Mouse (Mus musculus): ENCODE measurements around the gene Adcy9. TPM values are rescaled to one million over a fixed set of nuclear protein-coding genes. Genes with fewer than 3 reads are reported as not detected.

Adcy9 gene
- polyA plus RNA-seq, 1 experiment from 2014 or later: 2.5 TPM

DNA sequence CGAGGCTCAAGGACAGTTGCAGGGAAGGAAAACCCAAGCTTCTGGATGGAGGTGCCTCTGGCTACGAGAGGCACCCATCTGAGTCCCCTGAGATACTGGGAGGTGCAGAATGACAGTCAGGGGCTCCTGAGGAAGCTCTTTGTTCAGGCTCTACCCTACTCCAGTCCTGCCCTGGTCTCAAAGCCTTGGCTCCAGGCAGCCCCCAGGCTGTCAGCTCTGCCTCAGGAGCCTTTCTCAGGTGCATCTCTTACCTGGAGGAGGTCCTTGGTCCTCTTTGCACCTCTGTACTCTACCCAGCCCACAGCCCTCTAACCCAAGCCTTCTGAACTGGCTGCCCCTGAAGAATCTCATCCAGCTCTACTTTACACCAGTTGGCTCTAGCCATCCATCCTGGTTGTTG, 108.3 kb downstream of the Adcy9 start:
- Histone ChIP-seq H3K4me1 (ENCODE audit: control insufficient read depth, insufficient read depth, low read length) (no peaks in the 10 kb centered on the region), H3K36me3 (ENCODE audit: control insufficient read depth, insufficient read depth, low read length) (no peaks in the 10 kb centered on the region), H3K4me2 (ENCODE audit: low read depth) (no peak overlapping the region), H3K4me3 (ENCODE audit: low read depth, low read length) (no peak overlapping the region), H3K9me3 (ENCODE audit: control insufficient read depth, low read length) (no peaks in the 10 kb centered on the region), H3K27me3 (ENCODE audit: control insufficient read depth, insufficient read depth, low read length) (no peaks in the 10 kb centered on the region), H3K9ac (ENCODE audit: low read length) (no peak overlapping the region), H3K27ac (ENCODE audit: low read depth, low read length) (no peak overlapping the region)
- ATAC-seq (ENCODE audit: insufficient read depth, low FRiP score, low TSS enrichment) (no peak), DNase-seq (ENCODE audit: low spot score) (no peak)
- WGBS: 73% methylated on average over 2 of the region's 2 CpGs

DNA sequence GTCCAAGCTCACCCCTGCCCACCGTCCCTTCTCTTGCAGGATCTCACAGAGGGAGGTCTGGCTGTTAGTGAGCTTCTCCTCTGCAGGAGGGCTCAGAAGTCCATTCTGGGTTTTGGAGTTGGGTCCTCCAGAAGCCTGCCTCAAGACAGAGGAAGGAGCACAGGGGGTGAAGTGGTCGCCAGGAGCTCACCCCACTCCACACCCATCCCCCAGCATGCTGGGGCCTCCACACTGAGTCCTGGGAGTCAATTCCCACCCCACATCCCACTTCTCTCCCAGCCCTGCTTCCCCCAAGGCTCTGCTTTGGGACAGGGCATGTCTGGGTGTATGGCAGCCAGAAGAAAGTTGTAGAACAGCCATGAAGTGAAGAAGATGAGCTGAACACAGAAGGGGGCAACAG, 108.7 kb downstream of the Adcy9 start:
- no peak overlapping the region for H3K27ac ChIP-seq (ENCODE audit: low read depth, low read length)
- H3K4me1 ChIP-seq (ENCODE audit: control insufficient read depth, insufficient read depth, low read length): no peaks in the 10 kb centered on the region
- H3K4me3 ChIP-seq (ENCODE audit: low read depth, low read length): no peak overlapping the region
- 42% methylated on average over 2 of the region's 2 CpGs for WGBS
- H3K9me3 ChIP-seq (ENCODE audit: control insufficient read depth, low read length): no peaks in the 10 kb centered on the region
- DNase-seq (ENCODE audit: low spot score) (no peak), ATAC-seq (ENCODE audit: insufficient read depth, low FRiP score, low TSS enrichment) (no peak)
- H3K27me3 ChIP-seq (ENCODE audit: control insufficient read depth, insufficient read depth, low read length): no peaks in the 10 kb centered on the region
- H3K36me3 ChIP-seq (ENCODE audit: control insufficient read depth, insufficient read depth, low read length): no peaks in the 10 kb centered on the region
- no peak overlapping the region for H3K9ac ChIP-seq (ENCODE audit: low read length)
- H3K4me2 ChIP-seq (ENCODE audit: low read depth): no peak overlapping the region

DNA sequence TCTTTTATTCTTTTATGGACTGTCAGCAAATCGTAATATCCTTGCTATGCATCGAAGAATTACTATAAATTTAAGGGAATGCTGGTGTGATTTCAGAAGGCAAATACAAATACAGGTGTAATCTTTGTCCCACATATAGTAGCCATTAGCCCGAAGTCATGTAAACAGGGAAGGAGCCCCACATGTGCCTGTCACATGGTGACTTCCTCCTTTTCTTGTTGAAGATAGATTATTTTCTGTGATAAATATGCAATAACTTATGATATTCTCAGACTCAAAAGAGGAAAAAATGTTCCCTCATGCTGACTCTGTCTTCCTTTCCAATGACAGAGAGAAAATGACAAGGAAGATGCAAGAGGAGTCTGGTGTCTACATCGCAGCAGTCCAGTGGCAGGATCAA, 112.5 kb downstream of the Adcy9 start:
- no peak overlapping the region for H3K9ac ChIP-seq (ENCODE audit: low read length)
- DNase-seq (ENCODE audit: low spot score) (no peak), ATAC-seq (ENCODE audit: insufficient read depth, low FRiP score, low TSS enrichment) (no peak)
- H3K4me2 ChIP-seq (ENCODE audit: low read depth): no peak overlapping the region
- H3K36me3 ChIP-seq (ENCODE audit: control insufficient read depth, insufficient read depth, low read length): no peaks in the 10 kb centered on the region
- H3K27me3 ChIP-seq (ENCODE audit: control insufficient read depth, insufficient read depth, low read length): no peaks in the 10 kb centered on the region
- WGBS: 88% methylated on average over 4 of the region's 4 CpGs
- no peak overlapping the region for H3K27ac ChIP-seq (ENCODE audit: low read depth, low read length)
- no peaks in the 10 kb centered on the region for H3K9me3 ChIP-seq (ENCODE audit: control insufficient read depth, low read length)
- no peaks in the 10 kb centered on the region for H3K4me1 ChIP-seq (ENCODE audit: control insufficient read depth, insufficient read depth, low read length)
- H3K4me3 ChIP-seq (ENCODE audit: low read depth, low read length): no peak overlapping the region

DNA sequence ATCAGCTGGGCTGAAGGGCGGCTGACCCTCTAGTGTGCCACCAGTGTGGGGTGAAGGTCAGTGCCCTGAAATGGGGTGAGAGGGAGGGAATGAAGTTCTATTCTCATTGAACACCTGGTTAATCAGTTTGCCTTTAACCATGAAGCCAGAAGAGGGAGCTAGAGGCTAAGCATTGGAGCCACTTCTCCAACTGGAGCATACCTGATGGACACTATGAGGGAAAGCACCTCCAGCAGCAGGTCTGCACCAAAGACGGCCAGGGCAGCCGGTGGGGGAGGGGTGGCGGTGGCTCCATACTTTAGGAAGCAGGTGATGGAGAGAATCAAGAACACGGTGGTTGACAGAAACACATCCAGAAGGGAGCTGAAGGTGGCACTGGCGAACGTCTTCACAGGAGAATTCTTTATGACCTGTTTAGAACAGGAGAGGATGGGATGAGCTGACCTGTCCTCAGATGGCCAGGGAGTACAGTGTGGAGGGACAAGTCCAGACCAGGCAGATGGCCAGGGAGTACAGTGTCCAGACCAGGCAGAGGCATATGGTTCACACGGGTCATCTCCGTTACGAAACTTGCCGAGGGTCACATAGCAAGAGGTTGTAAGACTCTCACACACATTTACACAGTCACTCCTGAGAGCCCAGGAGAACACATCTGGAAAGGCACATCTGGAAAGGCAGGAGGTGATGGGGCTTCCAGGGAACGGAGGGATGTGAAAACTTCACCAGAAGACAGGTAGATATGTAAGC, 115.9 kb downstream of the Adcy9 start:
- Histone ChIP-seq H3K4me2 (ENCODE audit: low read depth) (no peak overlapping the region), H3K27me3 (ENCODE audit: control insufficient read depth, insufficient read depth, low read length) (no peaks in the 10 kb centered on the region), H3K36me3 (ENCODE audit: control insufficient read depth, insufficient read depth, low read length) (no peaks in the 10 kb centered on the region), H3K27ac (ENCODE audit: low read depth, low read length) (no peak overlapping the region), H3K9me3 (ENCODE audit: control insufficient read depth, low read length) (no peaks in the 10 kb centered on the region), H3K9ac (ENCODE audit: low read length) (no peak overlapping the region), H3K4me3 (ENCODE audit: low read depth, low read length) (no peak overlapping the region), H3K4me1 (ENCODE audit: control insufficient read depth, insufficient read depth, low read length) (no peaks in the 10 kb centered on the region)
- 74% methylated on average over 12 of the region's 12 CpGs for WGBS
- ATAC-seq (ENCODE audit: insufficient read depth, low FRiP score, low TSS enrichment) (no peak), DNase-seq (ENCODE audit: low spot score) (no peak)

DNA sequence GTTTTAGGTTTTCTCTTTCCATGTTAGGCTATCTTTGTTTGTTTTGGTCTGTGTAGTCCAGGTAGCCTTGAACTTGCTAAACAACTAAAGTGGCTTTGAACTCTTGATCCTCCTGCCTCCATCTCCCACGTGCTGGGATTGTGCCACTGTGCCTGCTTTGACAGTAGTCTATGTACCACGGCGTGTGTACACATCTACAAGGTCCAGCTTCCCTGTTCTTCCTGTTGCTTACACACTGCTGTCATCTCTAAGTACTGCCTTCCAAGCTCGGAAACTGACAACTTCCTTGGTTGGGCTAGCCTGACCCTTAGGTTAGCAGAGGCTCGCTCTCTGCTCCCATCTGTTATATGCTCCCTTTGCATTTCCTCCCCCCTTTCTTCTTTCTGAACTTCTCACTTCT, 116.7 kb downstream of the Adcy9 start:
- DNase-seq (ENCODE audit: low spot score): no peak
- no peaks in the 10 kb centered on the region for H3K4me1 ChIP-seq (ENCODE audit: control insufficient read depth, insufficient read depth, low read length)
- H3K27ac ChIP-seq (ENCODE audit: low read depth, low read length): no peak overlapping the region
- no peak overlapping the region for H3K9ac ChIP-seq (ENCODE audit: low read length)
- no peak overlapping the region for H3K4me3 ChIP-seq (ENCODE audit: low read depth, low read length)
- no peak for ATAC-seq (ENCODE audit: insufficient read depth, low FRiP score, low TSS enrichment)
- WGBS: 81% methylated on average over 5 of the region's 5 CpGs
- no peaks in the 10 kb centered on the region for H3K27me3 ChIP-seq (ENCODE audit: control insufficient read depth, insufficient read depth, low read length)
- H3K9me3 ChIP-seq (ENCODE audit: control insufficient read depth, low read length): no peaks in the 10 kb centered on the region
- H3K36me3 ChIP-seq (ENCODE audit: control insufficient read depth, insufficient read depth, low read length): no peaks in the 10 kb centered on the region
- H3K4me2 ChIP-seq (ENCODE audit: low read depth): no peak overlapping the region

DNA sequence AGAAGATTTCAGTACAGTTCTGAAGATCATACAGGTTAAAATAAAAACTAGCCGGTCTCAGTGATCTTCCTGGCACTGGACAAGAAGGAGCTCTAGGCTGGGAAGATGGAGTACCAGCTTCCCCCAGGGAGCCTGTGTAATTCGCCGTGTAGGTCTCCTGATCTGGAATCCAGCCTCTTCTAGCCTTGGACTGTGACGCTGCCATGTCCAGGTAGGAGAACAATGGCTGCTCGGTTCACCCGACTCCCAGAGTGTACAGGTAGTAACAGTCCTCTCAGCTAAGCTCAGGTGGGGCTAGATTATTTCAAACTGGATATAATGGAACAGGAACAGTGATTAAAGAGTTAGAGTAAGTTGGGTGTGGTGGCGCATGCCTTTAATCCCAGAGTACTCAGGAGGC, 120.0 kb downstream of the Adcy9 start:
- Histone ChIP-seq H3K36me3 (ENCODE audit: control insufficient read depth, insufficient read depth, low read length) (no peaks in the 10 kb centered on the region), H3K9me3 (ENCODE audit: control insufficient read depth, low read length) (no peaks in the 10 kb centered on the region), H3K9ac (ENCODE audit: low read length) (no peak overlapping the region), H3K27ac (ENCODE audit: low read depth, low read length) (no peak overlapping the region), H3K4me1 (ENCODE audit: control insufficient read depth, insufficient read depth, low read length) (no peaks in the 10 kb centered on the region), H3K4me2 (ENCODE audit: low read depth) (no peak overlapping the region), H3K27me3 (ENCODE audit: control insufficient read depth, insufficient read depth, low read length) (no peaks in the 10 kb centered on the region), H3K4me3 (ENCODE audit: low read depth, low read length) (no peak overlapping the region)
- no peak for ATAC-seq (ENCODE audit: insufficient read depth, low FRiP score, low TSS enrichment)
- DNase-seq (ENCODE audit: low spot score): no peak
- 91% methylated on average over 7 of the region's 7 CpGs for WGBS

DNA sequence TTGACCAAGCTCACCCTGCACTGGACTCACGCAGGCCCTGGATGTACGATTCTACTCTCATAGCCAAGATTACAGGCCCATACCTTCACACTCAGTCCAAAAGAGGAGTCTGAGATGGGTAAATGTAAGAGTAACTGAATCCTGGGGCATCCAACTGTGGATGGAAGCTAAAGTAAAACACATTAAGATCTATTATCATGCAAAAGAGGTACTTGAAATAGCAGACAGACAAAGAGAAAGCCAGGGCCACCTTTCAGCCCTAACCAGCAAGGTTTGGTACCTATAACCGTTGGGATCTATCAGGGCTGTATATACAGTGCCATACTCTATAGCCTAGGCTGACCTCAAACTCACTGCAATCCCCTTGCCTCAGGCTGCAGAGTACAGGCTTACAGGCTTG, 127.0 kb downstream of the Adcy9 start:
- DNase-seq (ENCODE audit: low spot score) (no peak), ATAC-seq (ENCODE audit: insufficient read depth, low FRiP score, low TSS enrichment) (no peak)
- Histone ChIP-seq H3K4me1 (ENCODE audit: control insufficient read depth, insufficient read depth, low read length) (no peaks in the 10 kb centered on the region), H3K9me3 (ENCODE audit: control insufficient read depth, low read length) (no peaks in the 10 kb centered on the region), H3K27me3 (ENCODE audit: control insufficient read depth, insufficient read depth, low read length) (no peaks in the 10 kb centered on the region), H3K36me3 (ENCODE audit: control insufficient read depth, insufficient read depth, low read length) (no peaks in the 10 kb centered on the region), H3K9ac (ENCODE audit: low read length) (no peak overlapping the region), H3K27ac (ENCODE audit: low read depth, low read length) (no peak overlapping the region), H3K4me3 (ENCODE audit: low read depth, low read length) (no peak overlapping the region), H3K4me2 (ENCODE audit: low read depth) (no peak overlapping the region)
- 86% methylated on average over 3 of the region's 3 CpGs for WGBS

DNA sequence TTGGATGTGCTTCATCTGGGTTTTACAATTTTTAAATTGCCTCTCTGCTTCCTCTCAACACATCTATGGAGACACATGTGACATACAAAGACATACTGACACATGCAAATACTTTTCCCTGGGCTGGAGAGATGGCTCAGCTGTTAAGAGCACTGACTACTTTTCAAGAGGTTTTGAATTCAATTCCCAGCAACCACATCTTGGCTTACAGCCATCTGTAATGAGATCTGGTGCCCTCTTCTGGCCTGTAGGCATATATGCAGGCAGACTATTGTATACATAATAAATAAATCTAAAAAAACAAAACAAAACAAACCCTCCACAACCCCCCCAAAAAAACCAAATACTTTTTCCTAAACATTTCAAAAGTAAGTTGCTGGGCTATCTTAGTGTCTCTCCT, 130.8 kb downstream of the Adcy9 start:
- no peak overlapping the region for H3K4me2 ChIP-seq (ENCODE audit: low read depth)
- no peak for DNase-seq (ENCODE audit: low spot score)
- no peak overlapping the region for H3K4me3 ChIP-seq (ENCODE audit: low read depth, low read length)
- ATAC-seq (ENCODE audit: insufficient read depth, low FRiP score, low TSS enrichment): no peak
- no peaks in the 10 kb centered on the region for H3K9me3 ChIP-seq (ENCODE audit: control insufficient read depth, low read length)
- no peak overlapping the region for H3K27ac ChIP-seq (ENCODE audit: low read depth, low read length)
- no peaks in the 10 kb centered on the region for H3K36me3 ChIP-seq (ENCODE audit: control insufficient read depth, insufficient read depth, low read length)
- H3K4me1 ChIP-seq (ENCODE audit: control insufficient read depth, insufficient read depth, low read length): no peaks in the 10 kb centered on the region
- no peak overlapping the region for H3K9ac ChIP-seq (ENCODE audit: low read length)
- H3K27me3 ChIP-seq (ENCODE audit: control insufficient read depth, insufficient read depth, low read length): no peaks in the 10 kb centered on the region

DNA sequence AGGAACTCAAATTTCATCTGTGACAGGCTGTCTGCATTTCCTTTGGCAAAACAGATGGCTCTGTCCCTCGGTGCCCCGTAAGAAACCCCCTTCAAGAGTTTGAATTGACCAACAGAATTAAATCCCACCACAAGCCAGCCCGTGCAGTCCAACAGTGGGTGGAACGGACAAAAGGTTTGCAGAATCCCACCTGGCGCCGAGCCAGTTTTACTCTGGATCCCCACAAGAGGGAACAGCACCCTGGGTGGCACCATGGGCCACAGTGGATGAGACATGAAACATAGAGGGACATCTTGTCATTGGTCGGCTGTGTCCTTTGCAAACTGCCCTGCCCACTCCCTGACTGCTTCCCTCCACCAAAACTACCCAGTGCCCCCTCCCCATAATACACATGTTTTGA, 133.7 kb downstream of the Adcy9 start:
- Histone ChIP-seq H3K9ac (ENCODE audit: low read length) (no peak overlapping the region), H3K9me3 (ENCODE audit: control insufficient read depth, low read length) (no peaks in the 10 kb centered on the region), H3K4me1 (ENCODE audit: control insufficient read depth, insufficient read depth, low read length) (no peaks in the 10 kb centered on the region), H3K27ac (ENCODE audit: low read depth, low read length) (no peak overlapping the region), H3K36me3 (ENCODE audit: control insufficient read depth, insufficient read depth, low read length) (no peaks in the 10 kb centered on the region), H3K27me3 (ENCODE audit: control insufficient read depth, insufficient read depth, low read length) (no peaks in the 10 kb centered on the region), H3K4me2 (ENCODE audit: low read depth) (no peak overlapping the region), H3K4me3 (ENCODE audit: low read depth, low read length) (no peak overlapping the region)
- no peak for DNase-seq (ENCODE audit: low spot score)
- 91% methylated on average over 7 of the region's 7 CpGs for WGBS
- ATAC-seq (ENCODE audit: insufficient read depth, low FRiP score, low TSS enrichment): no peak

Measured in neural tube, embryonic 11.5 days (tissue).